Mouse (Mus musculus): Measurements from ENCODE around the gene Tatdn3. TPM values are rescaled to one million over a fixed set of nuclear protein-coding genes. Genes with fewer than 3 reads are reported as not detected.
A peak's percentile ranks its signal among the peaks of the same experiment; 100 is the strongest.
"Not testable (repeated sequence)": the region's sequence is repeated elsewhere in the genome, so short reads cannot be mapped to it uniquely, and the experiment has no call there.

The Tatdn3 gene
- polyA plus RNA-seq, 1 experiment, result 19.1 TPM

DNA sequence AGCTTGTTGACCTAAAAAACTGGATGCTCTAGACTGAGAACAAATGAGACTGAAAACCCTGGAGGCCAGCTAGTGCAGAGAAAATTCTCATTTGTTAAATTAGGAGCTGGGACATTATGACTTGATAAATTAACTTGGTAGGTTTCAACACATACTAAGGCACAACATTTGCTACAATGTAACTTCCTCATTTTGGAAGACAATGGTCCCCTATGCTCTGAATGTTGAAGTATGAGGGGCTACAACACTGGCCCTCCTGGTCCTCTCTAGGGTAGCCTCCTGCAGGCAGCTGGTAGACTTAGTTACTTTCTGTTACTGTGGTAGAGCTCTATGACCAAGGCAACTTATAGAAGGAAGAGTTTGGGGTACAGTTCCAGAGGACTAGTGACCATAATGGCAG lies 21.4 kb downstream of the Tatdn3 start:
- H3K4me3 ChIP-seq (ENCODE audit: insufficient read depth, low read length), result no peak overlapping the region
- no peaks in the 10 kb centered on the region; the same call in 1 of the 2 replicates for H3K4me1 ChIP-seq (ENCODE audit: control insufficient read depth, insufficient read depth, low read length)
- TF ChIP-seq CTCF (IDR thresholded peaks at IDR 0.05; ENCODE audit: low read depth, low read length) (no peak), POLR2A (IDR thresholded peaks at IDR 0.05; ENCODE audit: borderline replicate concordance, low read depth, low read length) (no peak)
- H3K27ac ChIP-seq (ENCODE audit: insufficient read depth, low read depth, low read length), result no peak overlapping the region

GRCm38 (mm10) chr1:191037999-191038398 lies 24.7 kb downstream of the Tatdn3 start:
- no peak overlapping the region for H3K27ac ChIP-seq (ENCODE audit: insufficient read depth, low read depth, low read length)
- H3K4me3 ChIP-seq (ENCODE audit: insufficient read depth, low read length), result no peak overlapping the region
- no peaks in the 10 kb centered on the region; the same call in 1 of the 2 replicates for H3K4me1 ChIP-seq (ENCODE audit: control insufficient read depth, insufficient read depth, low read length)
- no peak for TF ChIP-seq POLR2A (IDR thresholded peaks at IDR 0.05; ENCODE audit: borderline replicate concordance, low read depth, low read length)
- TF ChIP-seq CTCF (IDR thresholded peaks at IDR 0.05; ENCODE audit: low read depth, low read length), result no peak

GRCm38 (mm10) chr1:191036554-191037334 lies 26.0 kb downstream of the Tatdn3 start, which contains the start of gene Spata45:
Gene Spata45 (plus strand): TSS chr1:191036639.
- Histone ChIP-seq H3K4me1 (ENCODE audit: control insufficient read depth, insufficient read depth, low read length) (no peaks in the 10 kb centered on the region; the same call in 1 of the 2 replicates), H3K27ac (ENCODE audit: insufficient read depth, low read depth, low read length) (no peak within 1 kb of the TSS), H3K4me3 (ENCODE audit: insufficient read depth, low read length) (no peak within 1 kb of the TSS)
- no peak for TF ChIP-seq CTCF (IDR thresholded peaks at IDR 0.05; ENCODE audit: low read depth, low read length)
- TF ChIP-seq POLR2A (IDR thresholded peaks at IDR 0.05; ENCODE audit: borderline replicate concordance, low read depth, low read length), result no peak

DNA sequence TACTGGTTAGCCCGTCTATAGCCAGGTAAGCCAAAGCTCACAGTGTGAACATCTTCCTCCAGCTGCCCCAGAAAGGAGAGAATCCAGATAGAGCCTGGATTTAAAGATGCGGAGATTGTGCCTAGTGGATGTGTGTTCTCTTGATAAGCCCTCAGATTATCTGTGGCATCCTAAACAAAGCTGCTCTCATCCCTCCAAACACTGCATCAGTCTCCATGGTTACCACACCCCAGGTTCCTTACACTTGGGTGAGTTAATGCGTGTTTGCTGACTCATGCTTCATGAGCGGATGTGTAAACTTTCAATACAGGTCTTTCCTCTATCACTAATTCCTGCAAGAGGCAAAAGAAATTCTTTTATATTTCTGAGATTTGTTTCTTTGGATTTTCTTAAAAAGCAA lies 27.1 kb downstream of the Tatdn3 start:
- Histone ChIP-seq H3K4me1 (ENCODE audit: control insufficient read depth, insufficient read depth, low read length) (no peaks in the 10 kb centered on the region), H3K27ac (ENCODE audit: insufficient read depth, low read depth, low read length) (no peak overlapping the region), H3K4me3 (ENCODE audit: insufficient read depth, low read length) (no peak overlapping the region)
- no peak for TF ChIP-seq CTCF (IDR thresholded peaks at IDR 0.05; ENCODE audit: low read depth, low read length)
- TF ChIP-seq POLR2A (IDR thresholded peaks at IDR 0.05; ENCODE audit: borderline replicate concordance, low read depth, low read length), result no peak

DNA sequence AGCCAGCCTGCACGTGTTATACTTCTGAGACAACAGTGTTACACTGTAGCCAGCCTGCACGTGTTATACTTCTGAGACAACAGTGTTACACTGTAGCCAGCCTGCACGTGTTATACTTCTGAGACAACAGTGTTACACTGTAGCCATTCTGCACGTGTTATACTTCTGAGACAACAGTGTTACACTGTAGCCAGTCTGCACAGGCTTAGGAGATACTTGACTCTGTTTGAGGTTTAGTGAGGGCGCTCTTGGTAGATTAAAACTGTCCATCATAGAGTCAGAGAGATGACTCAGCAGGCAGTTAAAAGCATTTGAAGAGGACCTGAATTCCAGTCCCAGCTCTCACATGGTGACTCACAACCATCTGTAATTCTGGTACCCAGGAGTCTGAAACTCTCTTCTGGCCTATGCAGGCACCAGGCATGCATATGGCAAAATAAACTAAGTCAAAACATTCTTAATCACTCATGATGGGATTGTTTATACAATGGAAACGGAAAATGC lies 31.8 kb downstream of the Tatdn3 start:
- not testable (repeated sequence) for H3K4me3 ChIP-seq (ENCODE audit: insufficient read depth, low read length); H3K27ac ChIP-seq (ENCODE audit: insufficient read depth, low read depth, low read length)

DNA sequence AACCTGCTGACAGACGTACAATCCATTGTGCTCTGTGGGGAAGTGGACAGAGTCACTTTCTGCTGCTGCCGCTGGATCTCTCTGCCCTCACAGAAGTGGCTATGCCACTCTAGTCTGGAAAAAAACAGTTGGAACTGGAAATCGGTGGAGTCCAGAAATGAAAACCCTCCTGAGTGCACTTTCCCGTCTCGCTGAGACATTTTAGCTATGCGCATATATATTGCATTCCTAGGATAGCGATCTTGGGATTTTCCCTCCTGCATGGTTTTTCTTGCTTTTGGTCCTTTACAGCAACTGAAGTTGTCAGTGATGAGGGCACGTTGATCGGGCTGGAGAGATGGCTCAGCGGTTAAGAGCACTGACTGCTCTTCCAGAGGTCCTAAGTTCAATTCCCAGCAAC lies 32.5 kb downstream of the Tatdn3 start:
- TF ChIP-seq POLR2A (IDR thresholded peaks at IDR 0.05; ENCODE audit: borderline replicate concordance, low read depth, low read length) (no peak), CTCF (IDR thresholded peaks at IDR 0.05; ENCODE audit: low read depth, low read length) (no peak)
- Histone ChIP-seq H3K4me1 (ENCODE audit: control insufficient read depth, insufficient read depth, low read length) (peaks cover 6% of the 10 kb centered on the region), H3K4me3 (ENCODE audit: insufficient read depth, low read length) (no peak overlapping the region), H3K27ac (ENCODE audit: insufficient read depth, low read depth, low read length) (no peak overlapping the region)

More for the DNA sequence above, 31.8 kb downstream of the Tatdn3 start:
- H3K4me1 ChIP-seq (ENCODE audit: control insufficient read depth, insufficient read depth, low read length), result not testable (repeated sequence)

GRCm38 (mm10) chr1:191026021-191026713 lies 36.6 kb downstream of the Tatdn3 start, which contains the start of gene Flvcr1:
Gene Flvcr1 (minus strand): TSS chr1:191026158.
- Histone ChIP-seq H3K4me3 (ENCODE audit: insufficient read depth, low read length) (peak within 1 kb of the TSS; percentile 92), H3K4me1 (ENCODE audit: control insufficient read depth, insufficient read depth, low read length) (peaks cover 14% of the 10 kb centered on the region), H3K27ac (ENCODE audit: insufficient read depth, low read depth, low read length) (peak within 1 kb of the TSS; percentile 57)
- TF ChIP-seq CTCF (IDR thresholded peaks at IDR 0.05; ENCODE audit: low read depth, low read length) (no peak), POLR2A (IDR thresholded peaks at IDR 0.05; ENCODE audit: borderline replicate concordance, low read depth, low read length) (peak; percentile 59; the same call in 1 of the 2 replicates)

GRCm38 (mm10) chr1:191025016-191026012 lies 37.4 kb downstream of the Tatdn3 start:
- H3K4me3 ChIP-seq (ENCODE audit: insufficient read depth, low read length), result peak overlapping the region; percentile 92
- peak overlapping the region; percentile 36 for H3K27ac ChIP-seq (ENCODE audit: insufficient read depth, low read depth, low read length)
- H3K4me1 ChIP-seq (ENCODE audit: control insufficient read depth, insufficient read depth, low read length), result peaks cover 22% of the 10 kb centered on the region
- TF ChIP-seq POLR2A (IDR thresholded peaks at IDR 0.05; ENCODE audit: borderline replicate concordance, low read depth, low read length) (no peak), CTCF (IDR thresholded peaks at IDR 0.05; ENCODE audit: low read depth, low read length) (no peak)

- H3K4me3 ChIP-seq (ENCODE audit: insufficient read depth, low read length); H3K27ac ChIP-seq (ENCODE audit: insufficient read depth, low read depth, low read length): not testable (repeated sequence)
- H3K4me1 ChIP-seq (ENCODE audit: control insufficient read depth, insufficient read depth, low read length), result peaks cover 25% of the 10 kb centered on the region
Measured at GRCm38 (mm10) chr1:191023806-191024205, 38.9 kb downstream of the Tatdn3 start.

All from bone marrow macrophage, adult 2 months (primary cell).